Mouse (Mus musculus): ENCODE data around the gene Lif. TPM values are rescaled to one million over a fixed set of nuclear protein-coding genes. Genes with fewer than 3 reads are reported as not detected.

Lif gene
- polyA plus RNA-seq, 1 experiment, result 0.95 TPM

DNA sequence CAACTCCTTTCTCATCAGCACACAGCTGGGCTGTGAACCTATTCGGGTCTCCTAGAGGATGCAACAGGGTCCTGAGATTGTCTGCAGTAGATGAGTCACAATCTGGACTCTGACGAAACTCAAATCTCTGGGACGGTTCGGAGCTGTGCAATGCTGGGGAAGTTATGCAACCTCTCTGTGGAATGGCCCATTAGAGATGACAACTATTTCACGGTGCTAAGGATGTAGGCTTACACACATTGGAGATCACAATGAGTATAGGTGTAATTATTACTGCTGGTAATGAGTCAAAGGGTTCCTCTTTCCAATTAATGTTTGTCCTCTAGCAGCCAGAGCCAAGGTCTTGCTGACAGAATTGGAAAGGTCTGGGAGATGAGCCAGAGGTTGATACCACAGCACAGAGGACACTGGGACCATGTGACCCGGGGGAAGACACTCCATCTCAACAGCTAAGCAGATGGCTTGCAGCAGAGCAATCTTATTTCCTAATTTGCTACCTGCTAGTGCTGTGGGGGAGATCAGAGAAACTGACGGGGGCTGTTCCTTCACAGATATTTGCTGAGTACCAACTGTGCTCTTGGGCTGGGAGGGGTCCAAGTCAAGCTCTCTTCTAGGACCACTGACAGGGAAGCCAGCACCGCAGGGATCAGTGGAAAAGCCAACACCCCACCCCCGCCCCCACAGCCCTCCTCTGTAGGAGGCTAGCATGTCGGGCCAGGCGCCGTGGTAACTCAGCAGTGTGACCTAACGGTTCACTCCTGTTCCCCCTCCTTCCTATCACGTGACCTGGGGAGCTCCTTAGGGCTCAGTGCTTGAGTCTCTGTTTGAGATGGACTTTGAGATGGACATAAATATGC, 37.4 kb downstream of the Lif start:
- no peak for DNase-seq (ENCODE audit: low read depth in 1 of 2, low spot score in 2 of 2)
- H3K27ac ChIP-seq (ENCODE audit: insufficient read depth, low read length), result no peak overlapping the region
- 40% methylated on average over 14 of the region's 14 CpGs for WGBS
- no peaks in the 10 kb centered on the region for H3K27me3 ChIP-seq (ENCODE audit: control insufficient read depth, insufficient read depth, low read length)
- peaks cover 4% of the 10 kb centered on the region; the same call in 1 of the 2 replicates for H3K4me1 ChIP-seq (ENCODE audit: control insufficient read depth, insufficient read depth, insufficient read length)
- no peaks in the 10 kb centered on the region for H3K36me3 ChIP-seq (ENCODE audit: control insufficient read depth, insufficient read depth, low read length)
- no peak overlapping the region for H3K4me3 ChIP-seq (ENCODE audit: extremely low read depth, insufficient read depth, insufficient read length)
- TF ChIP-seq POLR2A (IDR thresholded peaks at IDR 0.05; ENCODE audit: low read depth, low read length) (no peak), CTCF (IDR thresholded peaks at IDR 0.05; ENCODE audit: extremely low read depth, insufficient read depth, insufficient read length, insufficient replicate concordance) (no peak)

DNA sequence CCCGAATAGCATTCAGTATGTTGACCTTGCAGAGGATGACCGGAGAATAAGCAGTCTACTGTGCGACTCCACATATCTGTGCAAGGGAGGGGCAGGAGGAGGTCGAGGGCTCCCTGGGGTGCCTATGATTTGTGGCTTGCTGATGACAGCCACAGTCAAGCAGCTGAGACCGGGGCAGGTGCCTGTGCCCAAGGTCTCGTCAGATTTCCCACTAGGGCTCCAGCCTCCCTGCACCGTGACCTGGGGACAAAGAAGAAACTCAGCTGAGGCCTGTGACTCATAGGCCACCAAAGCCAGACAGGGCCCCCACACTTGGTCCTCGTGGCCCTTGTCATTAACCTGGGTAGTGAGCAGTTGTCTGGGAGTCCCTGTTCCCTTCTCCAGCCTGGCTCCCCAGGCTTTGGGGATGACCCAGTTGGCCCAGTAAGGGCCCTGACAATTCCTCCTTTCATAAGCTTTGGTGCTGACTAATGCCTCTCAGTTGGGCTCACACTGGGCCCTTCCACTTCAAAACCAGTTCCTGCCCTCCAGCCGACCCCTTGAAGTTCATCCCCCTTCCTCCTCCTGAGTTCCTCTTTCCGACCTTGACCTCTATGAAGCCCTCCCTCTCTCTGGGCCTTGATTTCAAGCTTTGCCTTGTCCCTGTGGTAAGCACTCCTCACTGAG, 39.4 kb downstream of the Lif start:
- Histone ChIP-seq H3K4me1 (ENCODE audit: control insufficient read depth, insufficient read depth, insufficient read length) (peaks cover 2% of the 10 kb centered on the region; the same call in 1 of the 2 replicates), H3K27me3 (ENCODE audit: control insufficient read depth, insufficient read depth, low read length) (no peaks in the 10 kb centered on the region), H3K4me3 (ENCODE audit: extremely low read depth, insufficient read depth, insufficient read length) (no peak overlapping the region), H3K36me3 (ENCODE audit: control insufficient read depth, insufficient read depth, low read length) (no peaks in the 10 kb centered on the region), H3K27ac (ENCODE audit: insufficient read depth, low read length) (no peak overlapping the region)
- WGBS, result 36% methylated on average over 10 of the region's 10 CpGs
- DNase-seq (ENCODE audit: low read depth in 1 of 2, low spot score in 2 of 2), result no peak
- no peak for TF ChIP-seq POLR2A (IDR thresholded peaks at IDR 0.05; ENCODE audit: low read depth, low read length)
- no peak for TF ChIP-seq CTCF (IDR thresholded peaks at IDR 0.05; ENCODE audit: extremely low read depth, insufficient read depth, insufficient read length, insufficient replicate concordance)

DNA sequence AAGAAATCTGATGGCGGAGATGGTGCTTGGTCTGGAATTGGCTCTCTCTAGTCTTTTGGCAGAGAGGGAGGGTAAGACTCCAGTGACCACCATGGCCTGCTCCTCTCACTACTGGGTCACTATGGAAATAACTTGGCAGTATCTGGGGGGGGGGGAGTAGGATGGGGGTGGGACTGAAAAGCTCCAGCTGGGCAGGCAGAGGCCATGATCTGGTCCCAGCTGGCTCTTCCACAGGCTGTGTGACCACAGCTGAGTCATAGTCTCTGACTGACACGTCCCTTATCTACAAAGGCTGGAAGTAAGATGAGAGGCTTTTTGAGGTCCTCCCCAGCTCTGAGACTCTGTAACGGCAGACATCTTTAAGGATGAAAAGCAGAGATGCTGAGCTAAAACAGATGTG, 40.4 kb downstream of the Lif start:
- DNase-seq (ENCODE audit: low read depth in 1 of 2, low spot score in 2 of 2), result no peak
- 66% methylated on average over 3 of the region's 3 CpGs for WGBS
- TF ChIP-seq CTCF (IDR thresholded peaks at IDR 0.05; ENCODE audit: extremely low read depth, insufficient read depth, insufficient read length, insufficient replicate concordance) (no peak), POLR2A (IDR thresholded peaks at IDR 0.05; ENCODE audit: low read depth, low read length) (no peak)

DNA sequence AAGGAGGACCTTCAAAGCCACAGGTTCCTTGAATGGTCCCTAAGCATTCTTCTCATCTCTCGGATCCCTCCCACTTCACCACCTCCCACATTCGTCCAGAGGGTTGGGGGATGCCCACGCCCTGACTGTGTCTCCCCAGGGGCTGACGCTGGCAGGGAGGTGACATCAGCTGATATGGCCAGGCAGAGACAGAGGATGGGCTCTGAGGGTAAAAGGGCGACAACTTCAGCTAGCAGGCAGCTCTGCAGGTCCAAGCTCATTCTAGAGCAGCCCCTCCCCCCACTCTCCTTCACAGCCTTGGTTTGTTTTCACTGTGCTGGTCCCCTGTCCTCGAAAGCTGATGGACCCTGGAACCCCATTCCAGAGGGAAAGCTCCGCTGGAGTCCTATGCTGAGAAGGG, 41.3 kb downstream of the Lif start:
- Histone ChIP-seq H3K4me1 (ENCODE audit: control insufficient read depth, insufficient read depth, insufficient read length) (peaks cover 2% of the 10 kb centered on the region; the same call in 1 of the 2 replicates), H3K27me3 (ENCODE audit: control insufficient read depth, insufficient read depth, low read length) (no peaks in the 10 kb centered on the region), H3K27ac (ENCODE audit: insufficient read depth, low read length) (no peak overlapping the region), H3K36me3 (ENCODE audit: control insufficient read depth, insufficient read depth, low read length) (no peaks in the 10 kb centered on the region), H3K4me3 (ENCODE audit: extremely low read depth, insufficient read depth, insufficient read length) (no peak overlapping the region)
- TF ChIP-seq POLR2A (IDR thresholded peaks at IDR 0.05; ENCODE audit: low read depth, low read length), result no peak
- no peak for TF ChIP-seq CTCF (IDR thresholded peaks at IDR 0.05; ENCODE audit: extremely low read depth, insufficient read depth, insufficient read length, insufficient replicate concordance)
- DNase-seq (ENCODE audit: low read depth in 1 of 2, low spot score in 2 of 2), result no peak
- 79% methylated on average over 7 of the region's 7 CpGs for WGBS

More for the DNA sequence above, 40.4 kb downstream of the Lif start:
- Histone ChIP-seq H3K4me3 (ENCODE audit: extremely low read depth, insufficient read depth, insufficient read length) (no peak overlapping the region), H3K27ac (ENCODE audit: insufficient read depth, low read length) (no peak overlapping the region), H3K36me3 (ENCODE audit: control insufficient read depth, insufficient read depth, low read length) (no peaks in the 10 kb centered on the region), H3K27me3 (ENCODE audit: control insufficient read depth, insufficient read depth, low read length) (no peaks in the 10 kb centered on the region), H3K4me1 (ENCODE audit: control insufficient read depth, insufficient read depth, insufficient read length) (peaks cover 2% of the 10 kb centered on the region; the same call in 1 of the 2 replicates)

DNA sequence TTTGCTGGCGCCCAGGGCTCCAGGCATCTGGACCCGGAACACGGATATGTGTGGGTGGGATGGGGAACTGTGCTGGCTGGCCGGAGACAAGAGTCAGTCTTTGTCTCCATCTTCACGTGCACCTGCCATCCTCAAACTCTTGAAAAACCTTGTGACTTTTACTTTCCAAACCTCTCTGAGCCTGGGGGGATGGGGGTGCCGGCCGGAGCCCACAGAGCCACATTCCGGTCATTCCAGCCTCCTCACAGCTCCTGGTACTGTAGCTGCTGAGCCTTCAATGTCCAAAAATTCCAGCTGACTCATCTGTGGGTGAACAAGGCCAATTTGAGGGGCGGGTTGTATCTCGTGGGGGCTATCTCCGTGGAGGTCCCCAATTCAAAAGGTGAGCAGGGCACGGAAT, 41.8 kb downstream of the Lif start:
- 86% methylated on average over 12 of the region's 12 CpGs for WGBS
- no peak for DNase-seq (ENCODE audit: low read depth in 1 of 2, low spot score in 2 of 2)

DNA sequence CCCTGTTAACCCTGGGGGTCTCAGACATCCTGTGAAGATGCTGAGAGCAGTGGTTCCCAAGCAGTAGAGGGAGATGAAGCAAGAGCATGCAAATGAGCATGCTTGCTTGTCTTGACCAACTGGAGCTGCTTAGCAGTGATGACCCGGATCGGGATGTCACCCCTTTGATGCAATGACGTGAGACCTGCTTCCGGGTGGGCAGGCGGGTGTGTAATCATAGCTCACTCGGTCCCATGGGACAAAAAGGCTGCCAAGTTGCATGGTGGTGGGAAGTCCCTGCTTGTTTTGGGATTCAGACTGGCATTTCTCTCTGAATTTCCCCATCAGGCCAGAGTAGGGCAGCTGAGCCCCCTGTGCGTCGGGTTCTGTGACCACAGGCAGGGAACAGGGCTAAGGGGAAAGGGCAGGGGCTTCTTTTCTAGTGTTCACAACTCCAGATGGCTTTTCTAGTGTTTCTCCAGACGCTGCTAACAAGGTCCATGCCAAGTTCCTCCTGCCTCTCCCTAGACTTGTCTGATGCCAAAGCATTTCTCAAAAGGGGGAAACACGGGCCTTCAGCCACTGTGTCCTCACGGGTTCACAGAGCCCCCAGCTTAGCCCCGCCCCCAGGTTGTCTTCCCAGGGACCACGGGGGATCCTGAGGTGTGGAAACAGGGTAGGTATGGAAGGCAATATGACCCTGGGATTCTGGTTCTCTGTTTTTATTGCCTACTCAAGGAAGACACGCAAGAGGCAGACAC, 42.5 kb downstream of the Lif start:
- H3K27ac ChIP-seq (ENCODE audit: insufficient read depth, low read length), result no peak overlapping the region
- H3K36me3 ChIP-seq (ENCODE audit: control insufficient read depth, insufficient read depth, low read length), result no peaks in the 10 kb centered on the region
- WGBS, result 81% methylated on average over 14 of the region's 14 CpGs
- DNase-seq (ENCODE audit: low read depth in 1 of 2, low spot score in 2 of 2), result no peak
- no peaks in the 10 kb centered on the region for H3K27me3 ChIP-seq (ENCODE audit: control insufficient read depth, insufficient read depth, low read length)
- peaks cover 1% of the 10 kb centered on the region; the same call in 1 of the 2 replicates for H3K4me1 ChIP-seq (ENCODE audit: control insufficient read depth, insufficient read depth, insufficient read length)
- H3K4me3 ChIP-seq (ENCODE audit: extremely low read depth, insufficient read depth, insufficient read length), result no peak overlapping the region
- TF ChIP-seq POLR2A (IDR thresholded peaks at IDR 0.05; ENCODE audit: low read depth, low read length) (no peak), CTCF (IDR thresholded peaks at IDR 0.05; ENCODE audit: extremely low read depth, insufficient read depth, insufficient read length, insufficient replicate concordance) (no peak)

More for the DNA sequence above, 41.8 kb downstream of the Lif start:
- Histone ChIP-seq H3K4me1 (ENCODE audit: control insufficient read depth, insufficient read depth, insufficient read length) (peaks cover 2% of the 10 kb centered on the region; the same call in 1 of the 2 replicates), H3K27ac (ENCODE audit: insufficient read depth, low read length) (no peak overlapping the region), H3K27me3 (ENCODE audit: control insufficient read depth, insufficient read depth, low read length) (no peaks in the 10 kb centered on the region), H3K4me3 (ENCODE audit: extremely low read depth, insufficient read depth, insufficient read length) (no peak overlapping the region), H3K36me3 (ENCODE audit: control insufficient read depth, insufficient read depth, low read length) (no peaks in the 10 kb centered on the region)
- TF ChIP-seq POLR2A (IDR thresholded peaks at IDR 0.05; ENCODE audit: low read depth, low read length) (no peak), CTCF (IDR thresholded peaks at IDR 0.05; ENCODE audit: extremely low read depth, insufficient read depth, insufficient read length, insufficient replicate concordance) (no peak)
